Mouse (Mus musculus) brain, adult 2 months (tissue): ENCODE results near the gene Stk11ip.

ENCODE experiments used
- DNase-seq: peaks from one replicate; pipeline ENCODE4 v3.0.0; 2011; ENCODE audit warnings: low read depth, low spot score

The Stk11ip gene

DNA sequence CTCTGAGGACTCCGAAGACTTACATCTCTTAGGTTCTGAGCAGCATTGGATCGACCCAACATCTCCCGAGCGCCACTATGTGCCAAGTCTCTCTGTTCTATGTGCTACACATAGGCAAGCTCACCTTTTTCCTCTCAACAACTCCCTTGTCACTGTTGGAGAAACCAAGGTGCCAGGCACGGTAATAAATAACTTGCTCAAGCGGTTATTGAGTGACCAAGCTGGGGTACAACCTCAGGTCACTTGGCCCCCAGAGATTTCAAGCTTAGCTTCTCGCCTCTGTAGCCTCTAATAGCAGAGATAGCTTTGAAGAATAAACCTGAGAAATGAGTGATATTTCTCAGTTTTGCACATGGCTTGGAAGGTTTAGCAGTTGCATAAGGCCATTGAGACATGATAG is 20.2 kb downstream of the Stk11ip start:
- DNase-seq: no peak

DNA sequence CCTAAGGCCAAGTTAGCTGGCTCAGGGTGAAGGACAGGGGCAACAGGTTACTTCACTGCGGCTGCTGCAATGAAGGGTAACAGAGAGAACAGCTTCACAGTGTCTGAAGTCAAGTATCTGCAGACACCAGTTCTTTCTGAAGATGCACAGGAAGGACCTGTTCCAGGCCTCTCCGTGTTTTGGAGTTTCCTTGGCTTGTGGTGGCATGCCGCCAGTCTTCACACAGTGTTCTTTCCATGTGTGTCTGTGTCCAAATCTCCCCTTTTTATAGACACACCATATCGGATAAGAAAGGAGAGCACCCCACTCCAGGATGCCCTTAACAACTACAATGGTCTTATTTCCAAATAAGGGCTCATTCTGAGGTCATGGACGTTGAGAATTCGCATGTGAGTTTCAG is 23.0 kb downstream of the Stk11ip start:
- DNase-seq: no peak

DNA sequence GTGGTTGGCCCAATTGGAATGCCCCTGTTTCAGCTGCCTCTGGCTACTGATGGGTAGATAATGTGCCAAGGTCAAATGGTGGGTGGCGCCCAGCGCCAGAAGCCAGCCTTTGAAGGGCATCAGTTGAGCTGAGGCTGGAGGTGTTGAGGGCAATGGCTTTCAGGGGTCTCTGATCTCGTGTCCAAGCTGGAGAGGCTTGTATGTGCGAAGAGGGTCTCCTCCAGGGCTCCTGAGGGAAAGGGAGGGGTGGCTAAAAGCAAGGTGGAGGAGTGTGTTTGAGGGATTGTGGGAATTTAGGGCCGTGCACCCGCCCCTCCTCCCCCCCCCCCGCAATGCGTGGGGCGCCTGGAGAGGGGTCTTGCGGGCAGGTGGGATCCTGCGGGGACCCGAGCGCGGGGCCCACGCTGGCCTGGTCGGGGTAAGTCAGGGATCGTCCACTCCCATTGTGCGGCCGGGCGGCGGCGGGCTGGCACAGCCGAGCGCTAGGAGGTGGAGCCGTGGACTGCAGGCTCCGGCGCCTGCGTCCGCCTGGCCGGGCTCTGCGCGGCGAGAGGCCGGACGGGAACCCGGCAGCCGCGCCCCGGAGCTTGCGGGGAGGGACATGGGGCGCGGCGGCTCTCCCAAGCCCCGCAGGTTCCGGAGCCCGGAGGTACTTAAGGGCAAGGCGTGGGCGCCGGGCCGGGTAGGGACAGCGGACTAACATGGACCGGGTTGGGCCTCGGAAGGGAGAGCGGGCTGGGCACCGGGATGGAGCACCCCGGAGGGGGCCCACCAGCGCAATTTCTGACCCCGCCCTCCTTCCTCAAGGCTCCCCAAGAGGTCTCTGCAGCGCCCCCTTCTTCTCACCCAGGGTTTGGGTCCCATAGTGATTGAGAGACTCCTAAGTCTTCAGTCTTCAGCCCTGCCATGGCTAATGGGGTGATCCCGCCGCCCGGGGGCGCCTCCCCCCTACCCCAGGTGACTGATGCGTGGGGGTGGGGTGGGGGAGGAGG is 24.9 kb downstream of the Stk11ip start, which contains the start of gene Slc4a3:
Gene Slc4a3, plus strand, starts transcription at position 302 of the 992 bp plus-strand sequence.
- DNase-seq: peak; percentile 80

DNA sequence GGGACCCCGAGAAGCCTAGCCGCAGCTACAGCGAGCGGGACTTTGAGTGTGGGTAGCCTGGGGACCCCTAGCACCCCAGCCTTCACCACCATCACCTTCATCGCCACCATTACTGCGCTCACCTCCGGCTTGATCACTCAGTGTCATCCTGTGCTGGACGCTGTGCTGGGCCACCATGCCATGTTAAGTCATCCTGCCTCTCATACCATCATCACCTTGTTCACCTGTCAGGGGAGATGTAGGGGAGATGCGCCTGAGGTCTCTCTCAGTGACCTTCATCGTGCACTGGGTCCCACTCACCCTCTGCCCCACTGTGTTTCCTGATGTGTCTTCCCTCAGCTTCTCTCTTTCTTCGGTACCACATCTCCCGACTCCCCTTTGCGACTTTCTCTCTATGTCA is 26.0 kb downstream of the Stk11ip start:
- DNase-seq: no peak

DNA sequence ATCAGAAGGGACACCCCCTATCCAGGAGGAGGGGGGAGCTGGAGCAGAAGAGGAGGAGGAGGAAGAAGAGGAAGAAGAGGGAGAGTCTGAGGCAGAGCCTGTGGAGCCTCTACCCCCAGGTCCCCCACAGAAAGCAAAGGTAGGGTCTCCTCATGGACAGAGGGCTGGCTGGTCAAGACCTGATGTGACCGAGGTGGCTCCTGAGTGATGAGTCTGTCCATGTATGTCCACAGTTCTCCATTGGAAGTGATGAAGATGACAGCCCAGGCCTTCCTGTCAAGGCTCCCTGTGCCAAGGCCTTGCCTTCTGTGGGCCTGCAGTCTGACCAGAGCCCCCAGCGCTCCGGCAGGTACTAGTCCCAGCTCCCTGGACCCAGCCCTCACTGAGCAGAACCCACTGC is 26.8 kb downstream of the Stk11ip start:
- no peak for DNase-seq

DNA sequence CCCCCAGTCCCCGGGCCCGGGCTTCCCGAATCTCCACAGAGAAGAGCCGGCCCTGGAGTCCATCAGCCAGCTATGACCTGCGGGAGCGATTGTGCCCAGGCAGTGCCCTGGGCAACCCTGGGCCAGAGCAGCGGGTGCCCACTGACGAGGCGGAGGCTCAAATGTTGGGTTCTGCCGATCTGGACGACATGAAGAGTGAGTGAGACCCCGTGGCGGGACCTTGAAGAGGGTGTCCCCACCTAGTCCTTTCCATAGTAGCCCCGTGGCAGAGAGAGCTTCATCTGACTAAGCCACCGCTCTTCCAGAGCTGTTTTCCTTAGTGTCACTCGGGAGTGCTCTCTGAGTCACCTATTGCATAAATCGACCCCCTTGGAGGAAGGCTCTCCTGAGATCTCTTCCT is 27.5 kb downstream of the Stk11ip start:
- DNase-seq: peak; percentile 49

DNA sequence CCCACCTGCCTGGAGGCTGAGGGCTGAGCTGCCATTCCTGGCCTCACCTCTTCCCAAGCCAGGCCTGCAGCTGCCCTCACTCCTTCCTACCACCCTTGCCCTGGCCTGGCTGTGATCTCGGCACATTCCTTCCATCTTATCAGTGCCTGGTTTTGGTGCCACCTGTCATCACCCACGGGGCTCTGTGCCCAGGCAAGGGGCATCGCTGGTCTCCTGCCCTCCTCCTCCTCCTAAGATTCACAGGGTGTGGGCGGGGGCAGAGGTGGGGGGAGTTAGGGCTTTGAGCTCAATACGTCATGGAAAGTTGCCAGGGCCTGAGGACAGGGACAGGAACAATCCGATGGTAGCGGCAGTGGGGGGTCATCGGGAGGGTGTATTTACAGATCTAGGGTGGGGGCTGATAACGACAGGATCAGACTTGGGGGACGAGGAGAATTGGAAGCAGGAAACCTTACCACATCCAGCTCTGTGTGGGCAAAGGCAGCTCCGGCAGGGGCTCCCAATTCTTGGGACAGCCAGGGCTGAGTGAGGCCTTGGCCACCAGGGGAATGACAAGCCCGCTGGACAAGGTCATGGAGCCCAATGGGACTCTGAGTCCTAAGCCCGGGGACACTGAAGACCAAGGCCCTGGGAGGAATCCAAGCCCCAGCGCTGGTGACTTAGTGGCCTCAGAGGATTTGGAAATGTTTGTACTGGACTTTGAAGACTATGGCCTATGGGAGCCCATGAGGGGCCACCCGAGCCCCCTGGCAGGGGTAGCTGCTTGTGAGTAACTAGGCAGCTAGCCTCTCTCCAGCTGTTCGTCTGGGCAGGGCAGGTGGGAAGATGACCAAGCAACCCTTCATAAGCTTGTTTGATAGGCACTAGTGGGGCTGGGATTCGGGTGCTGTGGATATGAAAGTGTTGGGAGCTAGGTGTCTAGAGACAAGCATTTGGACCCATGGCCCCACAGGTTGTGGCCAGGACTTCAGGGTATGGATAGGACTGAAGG is 28.3 kb downstream of the Stk11ip start:
- DNase-seq: no peak

DNA sequence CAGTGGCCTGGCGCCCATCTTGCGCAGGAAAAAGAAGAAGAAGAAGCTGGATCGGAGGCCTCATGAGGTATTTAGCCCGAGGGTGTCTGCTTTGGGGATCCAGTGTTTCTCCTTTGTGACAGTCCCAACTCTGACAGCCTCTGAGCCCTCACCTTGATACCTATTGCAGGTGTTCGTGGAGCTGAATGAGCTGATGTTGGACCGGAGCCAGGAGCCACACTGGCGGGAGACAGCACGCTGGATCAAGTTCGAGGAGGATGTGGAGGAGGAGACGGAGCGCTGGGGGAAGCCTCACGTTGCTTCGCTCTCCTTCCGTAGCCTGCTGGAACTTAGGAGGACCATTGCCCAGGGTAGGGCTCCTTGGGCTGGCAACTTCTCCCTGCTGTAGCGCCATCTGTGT is 29.3 kb downstream of the Stk11ip start:
- no peak for DNase-seq

DNA sequence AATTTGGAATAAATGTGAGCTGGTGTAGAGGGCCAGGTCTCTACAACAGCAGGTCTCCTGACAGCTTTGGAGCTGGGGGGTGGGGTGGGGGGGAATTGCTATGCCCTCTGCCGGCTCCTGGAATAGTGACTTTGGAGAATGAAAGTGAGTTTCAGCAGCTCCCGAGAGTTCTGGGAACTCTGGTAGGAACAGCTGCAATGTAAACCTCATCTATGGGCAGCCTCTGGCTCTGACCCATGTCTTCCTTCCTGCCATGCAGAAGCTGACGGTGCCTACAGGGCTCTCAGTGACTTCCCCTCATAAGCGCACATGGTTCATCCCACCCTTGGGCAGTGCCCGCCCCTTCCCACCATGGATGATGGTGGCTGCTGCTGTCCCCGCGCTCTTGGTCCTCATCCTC is 34.4 kb downstream of the Stk11ip start:
- DNase-seq: no peak

DNA sequence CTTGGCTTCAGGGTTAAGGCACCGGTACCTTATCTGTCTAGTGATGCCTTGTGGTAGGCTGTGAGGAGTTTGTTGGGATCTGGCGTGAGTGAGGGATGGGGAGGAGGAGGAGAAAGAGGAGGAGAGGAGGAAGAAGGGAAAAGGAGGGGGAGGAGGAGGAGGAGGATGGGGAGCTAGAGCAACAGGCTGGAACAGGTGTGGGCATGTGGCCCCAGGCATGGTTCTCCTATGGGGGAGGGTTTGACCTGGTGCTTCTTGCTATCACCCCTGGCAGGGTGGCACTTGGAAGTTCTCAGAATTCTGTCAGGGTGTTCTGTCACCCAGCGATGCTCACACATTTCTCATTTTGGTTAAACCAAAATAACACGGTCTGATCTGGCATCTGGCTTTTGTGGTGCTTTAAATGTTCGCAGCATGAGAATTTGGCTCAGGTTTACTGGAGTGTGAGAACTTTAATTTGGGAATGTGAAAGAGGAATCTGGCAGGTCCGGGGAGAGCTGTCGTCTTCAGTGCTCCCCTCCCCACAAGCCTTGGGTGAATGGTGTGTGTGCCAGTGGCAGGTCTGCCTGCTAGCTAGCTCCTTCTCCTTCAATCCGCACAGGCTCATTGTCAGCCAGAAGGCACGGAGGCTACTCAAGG is 34.9 kb downstream of the Stk11ip start:
- peak; percentile 84 for DNase-seq

DNA sequence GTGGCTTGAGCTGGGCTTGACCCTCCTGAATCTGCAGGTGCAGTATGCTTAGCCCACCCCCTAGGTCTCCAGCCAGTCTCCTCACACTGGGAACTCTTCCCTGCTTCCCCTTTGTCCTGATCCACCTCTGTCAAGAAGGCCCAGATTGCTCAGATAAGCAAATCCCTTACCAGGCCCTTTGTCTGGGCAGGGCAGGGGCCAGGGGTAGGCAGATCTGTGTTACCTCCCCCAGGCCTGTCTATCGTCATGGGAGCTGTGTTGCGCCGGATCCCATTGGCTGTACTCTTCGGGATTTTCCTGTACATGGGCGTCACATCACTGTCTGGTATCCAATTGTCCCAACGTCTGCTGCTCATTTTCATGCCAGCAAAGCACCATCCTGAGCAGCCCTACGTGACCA is 35.7 kb downstream of the Stk11ip start:
- no peak for DNase-seq

DNA sequence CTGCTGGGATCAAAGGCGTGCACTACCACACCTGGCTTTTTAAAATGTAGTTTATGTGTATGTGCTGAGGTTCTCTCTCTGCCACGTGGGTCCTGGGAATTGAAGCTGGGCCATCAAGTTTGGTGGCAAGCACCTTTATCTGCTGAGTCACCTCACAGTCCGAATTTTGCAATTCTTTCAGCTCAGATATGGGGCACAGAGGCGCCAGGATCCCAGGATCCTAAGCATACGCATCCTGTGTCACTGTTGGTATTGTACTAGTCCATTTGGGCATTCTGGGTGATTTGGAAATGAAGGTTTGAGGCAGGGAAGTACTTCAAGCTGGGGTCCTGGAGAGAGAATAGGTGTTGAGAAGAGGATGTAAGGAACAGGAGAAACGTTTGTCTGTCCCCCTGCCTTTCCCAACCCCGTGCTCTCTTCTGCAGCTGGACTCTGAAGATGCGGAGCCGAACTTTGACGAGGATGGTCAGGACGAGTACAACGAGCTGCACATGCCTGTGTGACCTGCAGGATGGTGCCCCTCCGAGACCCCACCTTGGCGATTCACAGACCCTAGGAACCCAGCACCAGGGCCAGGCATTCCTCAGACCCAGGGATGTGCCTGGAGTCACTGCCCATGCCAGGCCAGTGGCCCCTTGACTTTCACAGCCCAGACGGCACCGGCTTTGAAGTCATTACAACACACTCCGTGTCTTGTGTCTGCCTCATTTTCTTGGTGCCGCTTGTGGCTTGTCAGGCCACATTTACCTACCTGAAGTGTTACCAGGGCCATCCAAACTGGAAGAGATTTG is 37.3 kb downstream of the Stk11ip start:
- no peak for DNase-seq

DNA sequence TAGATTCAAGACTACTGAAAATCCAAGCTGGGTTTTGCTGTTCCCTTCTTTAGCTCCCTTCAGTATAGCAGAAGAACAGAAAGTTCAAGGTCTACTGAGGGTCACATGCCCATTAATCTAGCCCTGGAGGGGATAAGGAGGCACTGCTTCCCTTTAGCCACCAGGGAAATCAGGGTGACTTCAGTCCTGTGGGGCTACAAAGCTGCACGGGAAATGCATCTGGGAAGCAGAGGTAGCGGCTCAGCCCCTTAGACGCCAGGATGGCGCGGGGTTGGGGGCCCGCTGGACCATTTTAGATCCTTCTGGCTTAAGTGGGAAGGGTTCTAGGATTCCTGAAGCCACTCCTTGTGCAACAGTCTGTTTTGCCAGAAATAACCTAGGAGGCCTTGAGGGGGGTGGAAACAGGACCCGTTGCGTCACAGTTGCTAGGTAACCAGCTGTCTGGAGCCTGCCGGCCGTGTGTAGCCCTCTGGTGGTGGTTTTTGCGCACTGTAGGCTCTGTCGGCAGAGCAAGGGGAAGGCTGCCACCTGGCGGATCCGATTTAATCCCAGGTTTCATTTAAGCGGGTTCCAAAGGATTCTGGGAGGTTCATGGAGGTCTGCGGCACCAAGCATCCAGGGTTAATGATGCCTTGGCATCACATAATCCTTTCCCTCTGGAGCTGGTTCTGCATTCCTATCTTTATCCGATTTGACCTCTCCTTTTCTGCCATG is 38.0 kb downstream of the Stk11ip start:
- peak; percentile 99 for DNase-seq

DNA sequence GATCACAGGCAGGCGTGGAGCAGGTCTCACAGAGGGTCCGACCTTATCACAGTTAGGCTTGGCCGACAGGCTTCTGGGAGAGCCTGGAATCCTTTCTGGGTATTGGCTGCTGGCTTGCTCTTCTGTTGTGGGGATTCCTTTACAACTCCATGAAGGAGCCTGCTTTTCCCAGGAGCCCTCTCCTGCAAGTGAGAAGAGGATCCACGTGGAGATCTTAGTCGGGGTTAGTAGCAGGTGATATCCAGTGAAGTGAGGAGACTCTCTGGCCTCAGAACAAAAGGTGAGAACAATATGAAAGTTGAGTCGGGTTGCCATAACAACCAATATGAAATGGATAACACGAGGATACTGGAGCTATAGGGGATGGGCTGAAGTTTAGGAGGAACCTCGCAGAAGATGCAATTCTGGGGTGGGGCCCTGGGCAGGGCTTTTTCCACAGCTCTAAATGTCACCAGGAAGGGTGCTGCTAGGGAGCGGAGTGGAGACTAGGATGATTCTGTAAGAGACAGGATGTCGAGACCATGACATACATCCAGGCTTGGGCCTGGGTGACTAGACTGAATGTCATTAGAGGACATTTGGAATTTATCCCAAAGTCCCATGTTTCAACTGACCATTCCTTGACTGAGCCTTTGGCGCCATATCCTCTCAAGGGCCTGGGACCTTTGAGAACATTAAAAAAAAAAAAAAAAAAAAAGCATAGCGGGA is 39.0 kb downstream of the Stk11ip start:
- DNase-seq: no peak

DNA sequence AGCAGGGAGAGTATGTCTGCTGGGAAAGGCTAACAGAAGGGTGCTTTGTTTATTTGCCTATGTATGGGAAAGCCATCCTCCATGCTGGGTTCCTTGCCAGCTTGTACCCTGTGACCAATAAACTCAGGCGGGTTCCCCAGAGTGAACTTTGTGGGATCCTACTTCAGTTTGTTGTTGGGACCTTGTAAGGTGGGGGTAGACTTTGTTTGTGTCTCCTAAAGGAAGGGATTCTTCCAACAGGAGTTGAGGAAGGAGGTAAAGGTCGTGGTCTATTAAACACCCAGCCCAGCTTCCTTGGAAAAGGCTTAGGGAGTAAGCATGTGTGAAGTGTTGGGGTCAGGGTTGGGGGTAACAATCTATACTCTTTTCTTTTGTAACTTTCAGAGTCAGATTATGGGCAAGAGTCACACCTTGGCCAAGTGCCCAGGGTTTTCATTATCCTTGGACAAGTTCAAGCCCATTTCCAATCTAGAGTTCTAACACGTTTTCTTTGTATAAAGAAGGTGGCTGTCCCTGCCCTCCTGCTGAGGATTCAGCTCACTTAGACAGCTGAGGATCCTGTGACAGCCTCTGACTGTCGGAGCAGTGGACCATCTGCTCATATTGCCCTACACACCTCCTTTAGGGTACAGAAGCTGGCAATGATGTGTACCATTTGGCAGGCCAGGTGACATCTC is 40.0 kb downstream of the Stk11ip start:
- DNase-seq: peak; percentile 83

DNA sequence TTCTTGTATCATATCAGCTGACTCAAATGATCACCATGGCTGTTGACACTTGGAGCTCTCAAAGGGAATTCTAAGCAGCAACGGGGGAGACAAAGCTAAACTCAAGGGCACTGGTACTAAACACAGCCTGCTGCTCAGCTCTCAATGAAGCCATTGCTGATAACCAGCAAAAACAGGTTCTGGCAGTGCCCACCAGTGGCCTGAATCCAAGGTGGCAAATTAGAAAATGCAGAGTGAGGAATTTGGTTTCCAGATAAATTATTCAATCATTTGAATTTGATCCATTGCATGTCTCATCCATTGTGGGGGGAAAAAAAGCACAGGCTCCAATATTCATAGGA is 40.5 kb downstream of the Stk11ip start:
- no peak for DNase-seq

DNA sequence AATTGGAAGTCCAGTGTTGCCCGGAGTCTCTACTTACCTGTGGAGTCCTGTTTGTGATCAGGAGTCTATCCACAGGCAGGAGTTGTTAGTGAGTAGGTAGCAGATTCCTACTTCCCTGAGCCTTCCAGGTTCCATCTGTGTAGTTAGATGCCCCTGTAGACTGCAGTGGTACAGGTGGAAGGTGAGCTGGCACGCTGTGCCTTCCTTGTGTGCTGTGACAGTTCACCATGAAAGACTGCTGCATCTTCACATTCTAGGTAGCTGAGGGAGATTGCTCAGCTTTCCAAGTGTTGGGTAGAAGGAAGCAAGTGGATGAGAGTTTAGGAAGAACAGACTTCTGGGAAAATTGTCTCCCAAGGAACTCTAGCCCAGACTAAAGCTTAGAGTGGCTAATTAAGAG is 42.8 kb downstream of the Stk11ip start:
- DNase-seq: no peak

DNA sequence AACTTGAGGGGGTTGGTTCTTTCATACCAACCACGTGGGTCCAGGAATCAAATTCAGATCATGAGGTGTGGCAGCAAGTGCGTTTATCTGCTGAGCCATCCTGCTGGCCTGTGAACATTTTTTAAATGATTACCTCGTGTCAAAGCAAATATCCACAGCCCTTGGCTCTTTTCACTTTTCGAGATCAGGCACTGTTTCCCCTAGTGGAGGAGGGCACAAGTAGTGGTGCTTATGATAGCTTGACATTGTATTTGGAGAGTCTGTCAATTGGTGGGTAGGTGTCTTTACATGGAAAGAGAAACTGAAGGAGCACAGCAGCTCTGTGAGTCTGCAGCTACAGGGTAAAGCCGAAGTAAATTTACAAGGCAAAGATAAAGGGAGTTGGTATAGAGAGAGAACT is 43.6 kb downstream of the Stk11ip start:
- no peak for DNase-seq

DNA sequence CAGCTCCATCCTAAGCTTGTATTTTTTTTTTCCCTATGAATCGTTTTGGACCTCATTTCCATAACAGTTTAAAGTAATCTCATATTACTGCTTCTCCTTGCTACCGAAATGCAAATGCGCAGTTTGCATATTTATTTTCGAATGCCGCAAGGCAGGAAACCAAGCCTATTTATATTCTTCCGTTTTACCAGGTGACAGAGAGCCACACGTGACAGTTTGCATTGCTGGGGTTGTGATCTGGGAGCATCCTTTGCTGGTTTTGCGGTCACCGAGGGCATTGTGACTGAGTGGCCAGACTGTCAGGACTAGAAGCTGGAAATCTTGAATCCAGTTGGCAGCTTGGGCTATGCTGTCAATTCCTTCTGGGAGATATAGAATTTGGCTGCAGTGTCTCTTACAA is 44.3 kb downstream of the Stk11ip start:
- DNase-seq: peak; percentile 48
